24 mouse cellular contexts compared by ENCODE assay signal in genomic region chr5:72826445-72826844, GRCm38 (mm10). TPM values are rescaled to one million over a fixed set of nuclear protein-coding genes. Genes with fewer than 3 reads are reported as not detected.
A peak's percentile ranks its signal among the peaks of the same experiment; 100 is the strongest.
DNase-seq lines count a peak whose midpoint lies in the region; ATAC-seq and TF ChIP-seq lines count a peak whose summit lies in the region.
"Had no signal": no experiment of that assay in that cellular context is flagged by ENCODE, and none has a peak within 500 bp of the region (broad histone marks: within the 10 kb centered on the region; RNA-seq: fewer than 3 reads in every experiment).

No protein-coding gene starts in this region.

- TF ChIP-seq CTCF in intestine, postnatal 0 days (IDR thresholded peaks at IDR 0.05; ENCODE audit: low read depth), result no peak
- no peak for TF ChIP-seq CTCF in midbrain, postnatal 0 days (IDR thresholded peaks at IDR 0.05)

- H3K9me3 ChIP-seq in intestine, postnatal 0 days (ENCODE audit: control insufficient read depth), result no peaks in the 10 kb centered on the region
- no peaks in the 10 kb centered on the region for H3K9me3 ChIP-seq in intestine, embryonic 16.5 days (ENCODE audit: control insufficient read depth, low read length)
- H3K9me3 ChIP-seq in kidney, embryonic 15.5 days (replicated peaks), result no peaks in the 10 kb centered on the region
- H3K9me3 ChIP-seq in liver, embryonic 16.5 days (replicated peaks; ENCODE audit: control insufficient read depth, low read length), result no peaks in the 10 kb centered on the region
- no peaks in the 10 kb centered on the region for H3K9me3 ChIP-seq in liver, embryonic 11.5 days (ENCODE audit: control insufficient read depth, low read length)
- H3K9me3 ChIP-seq in midbrain, embryonic 11.5 days (ENCODE audit: control insufficient read depth, low read length), result no peaks in the 10 kb centered on the region
- no peaks in the 10 kb centered on the region for H3K9me3 ChIP-seq in midbrain, postnatal 0 days (ENCODE audit: low read length)
- H3K9me3 ChIP-seq: embryonic facial prominence, embryonic 13.5 days; embryonic facial prominence, embryonic 15.5 days; forebrain, embryonic 10.5 days; forebrain, embryonic 12.5 days had no signal

- H3K4me1 ChIP-seq in intestine, postnatal 0 days (replicated peaks; ENCODE audit: control insufficient read depth, insufficient read depth, low read length), result no peaks in the 10 kb centered on the region
- H3K4me1 ChIP-seq in intestine, embryonic 16.5 days (ENCODE audit: control insufficient read depth, insufficient read depth, low read length), result 0 out of 2 replicates have a peak, but pooled peaks cover 4% of the 10 kb centered on the region
- peaks cover 31% of the 10 kb centered on the region for H3K4me1 ChIP-seq in kidney, embryonic 15.5 days
- H3K4me1 ChIP-seq in liver, embryonic 16.5 days (ENCODE audit: control insufficient read depth, low read depth, low read length), result no peaks in the 10 kb centered on the region
- no peaks in the 10 kb centered on the region for H3K4me1 ChIP-seq in liver, embryonic 11.5 days (replicated peaks; ENCODE audit: control insufficient read depth, insufficient read depth, low read length)
- no peaks in the 10 kb centered on the region for H3K4me1 ChIP-seq in midbrain, embryonic 11.5 days (ENCODE audit: control insufficient read depth, insufficient read depth, low read length)
- no peaks in the 10 kb centered on the region for H3K4me1 ChIP-seq in midbrain, postnatal 0 days (ENCODE audit: insufficient read depth, low read length)
- H3K4me1 ChIP-seq: embryonic facial prominence, embryonic 15.5 days; forebrain, embryonic 10.5 days; forebrain, embryonic 12.5 days had no signal

- no peak overlapping the region for H3K4me2 ChIP-seq in intestine, postnatal 0 days (replicated peaks; ENCODE audit: low read depth)
- H3K4me2 ChIP-seq in intestine, embryonic 16.5 days (ENCODE audit: low read depth, low read length), result no peak overlapping the region
- H3K4me2 ChIP-seq in kidney, embryonic 15.5 days, result no peak overlapping the region
- no peak overlapping the region for H3K4me2 ChIP-seq in liver, embryonic 16.5 days (ENCODE audit: low read depth, low read length)
- no peak overlapping the region for H3K4me2 ChIP-seq in liver, embryonic 11.5 days
- no peak overlapping the region for H3K4me2 ChIP-seq in midbrain, embryonic 11.5 days
- no peak overlapping the region for H3K4me2 ChIP-seq in midbrain, postnatal 0 days (ENCODE audit: low read depth, low read length, poor library complexity, severe bottlenecking)
- H3K4me2 ChIP-seq: embryonic facial prominence, embryonic 13.5 days; embryonic facial prominence, embryonic 15.5 days; forebrain, embryonic 12.5 days had no signal

- no peak for DNase-seq in kidney, adult 8-10 months
- no peak for DNase-seq in liver, embryonic 11.5 days (ENCODE audit: low spot score)
- DNase-seq in midbrain, embryonic 11.5 days (ENCODE audit: low spot score, missing footprints), result peak; percentile 28
- DNase-seq in midbrain, postnatal 0 days (ENCODE audit: low spot score), result no peak
- DNase-seq: adrenal gland, adult 2 months; adrenal gland, postnatal 10 days; adrenal gland, postnatal 25 days; cerebellum, adult 11 months; cerebellum, adult 18-20 months; cerebellum, adult 8-10 months; cerebellum, adult 9-11 months; cerebellum, postnatal 14 days; cerebellum, postnatal 36 days; embryo, embryonic 11 days had no signal

- no peak overlapping the region for H3K27ac ChIP-seq in intestine, postnatal 0 days (ENCODE audit: low read depth, low read length)
- no peak overlapping the region for H3K27ac ChIP-seq in intestine, embryonic 16.5 days (ENCODE audit: low read length)
- 0 out of 2 replicates have a peak overlapping the region, but pooled peaks have one; percentile 22 for H3K27ac ChIP-seq in kidney, embryonic 15.5 days
- no peak overlapping the region for H3K27ac ChIP-seq in liver, embryonic 16.5 days (ENCODE audit: low read length)
- H3K27ac ChIP-seq in liver, embryonic 11.5 days (ENCODE audit: low read depth, low read length), result no peak overlapping the region
- H3K27ac ChIP-seq in midbrain, embryonic 11.5 days (ENCODE audit: low read depth, low read length), result no peak overlapping the region
- no peak overlapping the region for H3K27ac ChIP-seq in midbrain, postnatal 0 days (ENCODE audit: low read depth, low read length)
- H3K27ac ChIP-seq: embryonic facial prominence, embryonic 13.5 days; embryonic facial prominence, embryonic 15.5 days; forebrain, embryonic 10.5 days; forebrain, embryonic 12.5 days had no signal

- WGBS in intestine, postnatal 0 days, result 47% methylated on average over 3 of the region's 3 CpGs
- WGBS in intestine, embryonic 16.5 days, result 68% methylated on average over 3 of the region's 3 CpGs
- 61% methylated on average over 3 of the region's 3 CpGs for WGBS in kidney, embryonic 15.5 days
- WGBS in liver, embryonic 16.5 days (ENCODE audit: insufficient replicate concordance), result 69% methylated on average over 3 of the region's 3 CpGs
- 73% methylated on average over 3 of the region's 3 CpGs for WGBS in liver, embryonic 11.5 days
- WGBS in midbrain, embryonic 11.5 days, result 91% methylated on average over 3 of the region's 3 CpGs
- 87% methylated on average over 3 of the region's 3 CpGs for WGBS in midbrain, postnatal 0 days

- H3K9ac ChIP-seq in intestine, postnatal 0 days (ENCODE audit: low read depth, low read length), result no peak overlapping the region
- no peak overlapping the region for H3K9ac ChIP-seq in intestine, embryonic 16.5 days (ENCODE audit: low read depth, low read length)
- no peak overlapping the region for H3K9ac ChIP-seq in kidney, embryonic 15.5 days
- H3K9ac ChIP-seq in liver, embryonic 16.5 days (ENCODE audit: low read depth, low read length), result no peak overlapping the region
- H3K9ac ChIP-seq in liver, embryonic 11.5 days (ENCODE audit: low read depth, low read length), result no peak overlapping the region
- H3K9ac ChIP-seq in midbrain, embryonic 11.5 days (ENCODE audit: low read length), result no peak overlapping the region
- no peak overlapping the region for H3K9ac ChIP-seq in midbrain, postnatal 0 days (replicated peaks; ENCODE audit: low read length, poor library complexity, severe bottlenecking)
- H3K9ac ChIP-seq: embryonic facial prominence, embryonic 13.5 days; embryonic facial prominence, embryonic 15.5 days; forebrain, embryonic 12.5 days had no signal

- no peak overlapping the region for H3K4me3 ChIP-seq in intestine, postnatal 0 days (ENCODE audit: low read depth, low read length)
- no peak overlapping the region for H3K4me3 ChIP-seq in intestine, embryonic 16.5 days (ENCODE audit: low read length)
- no peak overlapping the region for H3K4me3 ChIP-seq in kidney, embryonic 15.5 days (replicated peaks)
- no peak overlapping the region for H3K4me3 ChIP-seq in liver, embryonic 16.5 days (ENCODE audit: low read depth, low read length)
- H3K4me3 ChIP-seq in liver, embryonic 11.5 days (ENCODE audit: low read depth, low read length), result no peak overlapping the region
- no peak overlapping the region for H3K4me3 ChIP-seq in midbrain, embryonic 11.5 days (ENCODE audit: low read depth, low read length)
- H3K4me3 ChIP-seq in midbrain, postnatal 0 days (ENCODE audit: low read depth, low read length), result no peak overlapping the region
- H3K4me3 ChIP-seq: embryonic facial prominence, embryonic 13.5 days; embryonic facial prominence, embryonic 15.5 days; erythroblast, embryonic 14.5 days; forebrain, embryonic 10.5 days; forebrain, embryonic 12.5 days had no signal

- no peaks in the 10 kb centered on the region for H3K27me3 ChIP-seq in intestine, postnatal 0 days (replicated peaks; ENCODE audit: control insufficient read depth, insufficient read depth, low read length)
- H3K27me3 ChIP-seq in intestine, embryonic 16.5 days (replicated peaks; ENCODE audit: control insufficient read depth, insufficient read depth, low read length), result no peaks in the 10 kb centered on the region
- H3K27me3 ChIP-seq in kidney, embryonic 15.5 days, result no peaks in the 10 kb centered on the region
- H3K27me3 ChIP-seq in liver, embryonic 16.5 days (ENCODE audit: control insufficient read depth, insufficient read depth, low read depth, low read length), result no peaks in the 10 kb centered on the region
- H3K27me3 ChIP-seq in liver, embryonic 11.5 days (replicated peaks; ENCODE audit: control insufficient read depth, insufficient read depth, low read length), result no peaks in the 10 kb centered on the region
- H3K27me3 ChIP-seq in midbrain, embryonic 11.5 days (ENCODE audit: control insufficient read depth, insufficient read depth, low read length), result no peaks in the 10 kb centered on the region
- no peaks in the 10 kb centered on the region for H3K27me3 ChIP-seq in midbrain, postnatal 0 days (ENCODE audit: insufficient read depth, low read length)
- H3K27me3 ChIP-seq: embryonic facial prominence, embryonic 13.5 days; embryonic facial prominence, embryonic 15.5 days; forebrain, embryonic 12.5 days had no signal

- 0 out of 2 replicates have a peak, but pooled peaks cover 3% of the 10 kb centered on the region for H3K36me3 ChIP-seq in intestine, postnatal 0 days (ENCODE audit: control insufficient read depth, insufficient read depth)
- no peaks in the 10 kb centered on the region for H3K36me3 ChIP-seq in intestine, embryonic 16.5 days (ENCODE audit: control insufficient read depth, insufficient read depth, low read length)
- 0 out of 2 replicates have a peak, but pooled peaks cover 2% of the 10 kb centered on the region for H3K36me3 ChIP-seq in kidney, embryonic 15.5 days
- no peaks in the 10 kb centered on the region for H3K36me3 ChIP-seq in liver, embryonic 16.5 days (ENCODE audit: control insufficient read depth, insufficient read depth)
- no peaks in the 10 kb centered on the region for H3K36me3 ChIP-seq in liver, embryonic 11.5 days (ENCODE audit: control insufficient read depth, insufficient read depth, low read length)
- no peaks in the 10 kb centered on the region for H3K36me3 ChIP-seq in midbrain, embryonic 11.5 days (ENCODE audit: control insufficient read depth, insufficient read depth, low read length)
- no peaks in the 10 kb centered on the region for H3K36me3 ChIP-seq in midbrain, postnatal 0 days (ENCODE audit: insufficient read depth, low read length)
- H3K36me3 ChIP-seq: embryonic facial prominence, embryonic 13.5 days; embryonic facial prominence, embryonic 15.5 days; forebrain, embryonic 10.5 days; forebrain, embryonic 12.5 days had no signal

- ATAC-seq in intestine, postnatal 0 days, result 0 out of 2 replicates have a peak, but pooled peaks have one; percentile 57
- ATAC-seq in intestine, embryonic 16.5 days, result no peak
- no peak for ATAC-seq in kidney, embryonic 15.5 days (replicated peaks; ENCODE audit: low FRiP score)
- peak; percentile 64; the same call in 1 of the 2 replicates for ATAC-seq in liver, embryonic 16.5 days (ENCODE audit: low read depth)
- ATAC-seq in liver, embryonic 11.5 days (replicated peaks; ENCODE audit: low FRiP score), result no peak
- no peak for ATAC-seq in midbrain, embryonic 11.5 days (ENCODE audit: low FRiP score)
- ATAC-seq in midbrain, postnatal 0 days (ENCODE audit: low FRiP score), result no peak
- ATAC-seq: forebrain, embryonic 14.5 days had no signal

RNA-seq across cellular contexts. Expression of gene Tec, which starts 41.8 kb away (rescaled TPM):
- polyA plus RNA-seq in intestine, postnatal 0 days (2015; fragmentation: Nextera tagmentation; extraction: Ambion mirVana), result 12.4 and 14.7 TPM in 2 replicates
- 14.9 and 15.0 TPM in 2 replicates for polyA plus RNA-seq in intestine, embryonic 16.5 days (2015; fragmentation: Nextera tagmentation; extraction: Ambion mirVana)
- polyA plus RNA-seq in kidney, embryonic 15.5 days (2015; fragmentation: Nextera tagmentation; extraction: Ambion mirVana), result 8.4 and 8.6 TPM in 2 replicates
- polyA plus RNA-seq in liver, embryonic 16.5 days (2015; fragmentation: Nextera tagmentation; extraction: Ambion mirVana), result 5.2 and 5.7 TPM in 2 replicates
- 7.9 and 8.9 TPM in 2 replicates for polyA plus RNA-seq in liver, embryonic 11.5 days (2014; fragmentation: Nextera tagmentation; extraction: Ambion mirVana)
- polyA plus RNA-seq in midbrain, embryonic 11.5 days (2014; fragmentation: Nextera tagmentation; extraction: Ambion mirVana), result 3.3 and 4.5 TPM in 2 replicates
- total RNA-seq in midbrain, postnatal 0 days (2014; rRNA removed), result 3.9 and 5.4 TPM in 2 replicates
- 2.3 TPM in 2 replicates for polyA plus RNA-seq in midbrain, postnatal 0 days (2015; fragmentation: Nextera tagmentation; extraction: Ambion mirVana)
- polyA plus RNA-seq: erythroblast, embryonic 14.5 days had no signal

Comparison
In these comparisons a context has a peak if more than half of its experiments do, and no peak if none do; other contexts are left out.
1. ATAC-seq: peak in intestine, postnatal 0 days (single experiment) and liver, embryonic 16.5 days (single experiment); none in intestine, embryonic 16.5 days (single experiment), kidney, embryonic 15.5 days (single experiment), liver, embryonic 11.5 days (single experiment), midbrain, embryonic 11.5 days (single experiment) and midbrain, postnatal 0 days (single experiment).